Mouse (Mus musculus) kidney, adult 2 months (tissue): ENCODE results near the gene Pacrg. TPM values are rescaled to one million over a fixed set of nuclear protein-coding genes. Genes with fewer than 3 reads are reported as not detected.

Source experiments
- DNase-seq: peaks from one replicate; pipeline ENCODE4 v3.0.0; 2021
- H3K27ac ChIP-seq: fragments of 200-500 bp; 2 replicates; pipeline ENCODE4 v1.5.1; 2012; ENCODE audit warnings: low read depth, low read length, control low read depth, inconsistent platforms; ENCODE audit not compliant: insufficient read depth
- H3K27me3 ChIP-seq: fragments of 200-500 bp; replicated peaks from 2 replicates; pipeline ENCODE4 v1.6.1; 2012; ENCODE audit warnings: mild to moderate bottlenecking, moderate library complexity, low read length, inconsistent platforms; ENCODE audit not compliant: control insufficient read depth, insufficient read depth
- H3K36me3 ChIP-seq: fragments of 200-500 bp; 2 replicates; pipeline ENCODE4 v1.6.1; 2012; ENCODE audit warnings: mild to moderate bottlenecking, moderate library complexity, low read length, inconsistent platforms; ENCODE audit not compliant: control insufficient read depth, insufficient read depth
- H3K4me1 ChIP-seq: fragments of 200-500 bp; 2 replicates; pipeline ENCODE4 v1.6.1; 2011; ENCODE audit warnings: low read length; ENCODE audit not compliant: control insufficient read depth, insufficient read depth
- H3K4me3 ChIP-seq: fragments of 200-500 bp; 2 replicates; pipeline ENCODE4 v1.5.1; 2011; ENCODE audit warnings: mild to moderate bottlenecking, low read depth, low read length, control low read depth; ENCODE audit not compliant: insufficient read depth
- CTCF ChIP-seq: fragments of 200-500 bp; conservative IDR thresholded peaks from 2 replicates; pipeline ENCODE4 v1.5.1; 2011; ENCODE audit warnings: low read depth, mild to moderate bottlenecking, control low read depth, low read length, moderate library complexity, mixed read lengths; ENCODE audit not compliant: insufficient read depth, insufficient read length
- POLR2A ChIP-seq: fragments of 200-500 bp; IDR thresholded peaks from one replicate; pipeline ENCODE4 v1.6.1; 2011; ENCODE audit warnings: low read depth, low read length, control low read depth
- WGBS: fragments of 180-500 bp; shearing (Covaris S2); methylation state at CpG from one replicate; pipeline ENCODE4 v1.1.7; 2018; 5-methylcytosine and 5-hydroxymethylcytosine counted together
- polyA plus RNA-seq: library from polyadenylated mRNA; depleted of rRNA; stranded (reverse); fragments of >200 nt; gene quantifications from 2 replicates; pipeline ENCODE4 v1.2.3, GENCODE M21; 2012

Gene Pacrg
- polyA plus RNA-seq, 1 experiment, result 2.7 TPM

GRCm38 (mm10) chr17:10479020-10479707 lies 360.9 kb downstream of the Pacrg start:
- Histone ChIP-seq H3K4me1 (0 out of 2 replicates have a peak, but pooled peaks cover 4% of the 10 kb centered on the region), H3K27me3 (no peaks in the 10 kb centered on the region), H3K36me3 (no peaks in the 10 kb centered on the region), H3K27ac (no peak overlapping the region), H3K4me3 (no peak overlapping the region)
- no peak for TF ChIP-seq CTCF
- no peak for TF ChIP-seq POLR2A
- peak; percentile 24 for DNase-seq
- WGBS, result 41% methylated on average over 17 of the region's 17 CpGs

GRCm38 (mm10) chr17:10478377-10478776 lies 361.7 kb downstream of the Pacrg start:
- no peak overlapping the region for H3K27ac ChIP-seq

GRCm38 (mm10) chr17:10476807-10477206 lies 363.3 kb downstream of the Pacrg start:
- Histone ChIP-seq H3K36me3 (no peaks in the 10 kb centered on the region), H3K27me3 (no peaks in the 10 kb centered on the region), H3K4me3 (no peak overlapping the region), H3K27ac (no peak overlapping the region), H3K4me1 (0 out of 2 replicates have a peak, but pooled peaks cover 4% of the 10 kb centered on the region)
- WGBS, result 78% methylated on average over 7 of the region's 7 CpGs
- no peak for TF ChIP-seq CTCF
- TF ChIP-seq POLR2A, result no peak
- DNase-seq, result no peak

More at GRCm38 (mm10) chr17:10478377-10478776, 361.7 kb downstream of the Pacrg start:
- Histone ChIP-seq H3K36me3 (no peaks in the 10 kb centered on the region), H3K4me3 (no peak overlapping the region), H3K4me1 (0 out of 2 replicates have a peak, but pooled peaks cover 4% of the 10 kb centered on the region), H3K27me3 (no peaks in the 10 kb centered on the region)
- DNase-seq, result peak; percentile 7
- WGBS, result 47% methylated on average over 3 of the region's 3 CpGs
- TF ChIP-seq POLR2A (no peak), CTCF (no peak)

- no peak for TF ChIP-seq CTCF
- TF ChIP-seq POLR2A, result no peak
- Histone ChIP-seq H3K36me3 (no peaks in the 10 kb centered on the region), H3K27me3 (no peaks in the 10 kb centered on the region), H3K27ac (no peak overlapping the region), H3K4me3 (no peak overlapping the region), H3K4me1 (0 out of 2 replicates have a peak, but pooled peaks cover 4% of the 10 kb centered on the region)
- WGBS, result 95% methylated on average over 6 of the region's 6 CpGs
- DNase-seq, result no peak
Measured at GRCm38 (mm10) chr17:10474972-10475371, 365.1 kb downstream of the Pacrg start.

GRCm38 (mm10) chr17:10473826-10474384 lies 366.2 kb downstream of the Pacrg start:
- WGBS, result 60% methylated on average over 7 of the region's 7 CpGs
- TF ChIP-seq POLR2A (no peak), CTCF (no peak)
- H3K4me1 ChIP-seq, result no peaks in the 10 kb centered on the region
- H3K27me3 ChIP-seq, result no peaks in the 10 kb centered on the region
- no peak overlapping the region for H3K4me3 ChIP-seq
- no peak overlapping the region for H3K27ac ChIP-seq
- no peak for DNase-seq
- no peaks in the 10 kb centered on the region for H3K36me3 ChIP-seq

GRCm38 (mm10) chr17:10473175-10473574 lies 366.9 kb downstream of the Pacrg start:
- no peaks in the 10 kb centered on the region for H3K27me3 ChIP-seq
- H3K4me3 ChIP-seq, result no peak overlapping the region
- no peak overlapping the region for H3K27ac ChIP-seq
- no peak for DNase-seq
- no peaks in the 10 kb centered on the region for H3K36me3 ChIP-seq
- 72% methylated on average over 6 of the region's 6 CpGs for WGBS
- H3K4me1 ChIP-seq, result no peaks in the 10 kb centered on the region
- TF ChIP-seq POLR2A, result no peak
- no peak for TF ChIP-seq CTCF

GRCm38 (mm10) chr17:10469874-10470568 lies 370.1 kb downstream of the Pacrg start:
- H3K4me1 ChIP-seq, result no peaks in the 10 kb centered on the region
- WGBS, result 86% methylated on average over 9 of the region's 9 CpGs
- no peak overlapping the region for H3K4me3 ChIP-seq
- TF ChIP-seq POLR2A (no peak), CTCF (no peak)
- no peaks in the 10 kb centered on the region for H3K27me3 ChIP-seq
- no peaks in the 10 kb centered on the region for H3K36me3 ChIP-seq
- no peak overlapping the region for H3K27ac ChIP-seq
- DNase-seq, result no peak
